Mouse (Mus musculus): ENCODE measurements around the gene Prg2.

DNA sequence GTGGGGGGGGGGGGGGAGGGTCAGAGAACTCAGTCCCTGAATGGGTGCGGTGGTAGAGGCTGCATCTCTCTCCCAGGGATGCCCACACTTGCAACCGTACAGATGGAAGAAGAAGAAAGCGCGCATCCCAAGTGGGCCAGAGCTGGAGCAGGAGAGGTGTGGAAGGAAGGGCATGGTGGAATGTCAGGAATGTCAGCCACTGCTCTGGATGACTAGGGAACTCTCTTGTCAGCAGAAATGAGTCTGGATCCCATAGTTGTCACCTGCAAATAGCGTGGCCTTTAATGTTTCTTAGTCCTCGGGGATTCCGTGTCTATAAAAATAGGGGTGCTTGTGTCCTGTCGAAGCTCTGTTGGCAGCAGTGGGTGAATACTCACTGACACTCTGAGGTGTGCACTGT lies 22.3 kb downstream of the Prg2 start:
- TF ChIP-seq POLR2A (IDR thresholded peaks at IDR 0.05; ENCODE audit: borderline replicate concordance, low read depth, low read length) (no peak), CTCF (IDR thresholded peaks at IDR 0.05; ENCODE audit: low read depth, low read length) (no peak)

Data from bone marrow macrophage, adult 2 months (primary cell).